Mouse (Mus musculus) 3134 (cell line): Measurements from ENCODE around the gene Zfp74.
"Not testable (repeated sequence)": the region's sequence is repeated elsewhere in the genome, so short reads cannot be mapped to it uniquely, and the experiment has no call there.

ENCODE experiments used
- DNase-seq: peaks from one replicate; pipeline ENCODE4 v3.0.0-alpha.2; 2011; ENCODE audit warnings: low spot score; ENCODE audit not compliant: insufficient read length; ENCODE audit errors: extremely low read depth

Gene Zfp74

DNA sequence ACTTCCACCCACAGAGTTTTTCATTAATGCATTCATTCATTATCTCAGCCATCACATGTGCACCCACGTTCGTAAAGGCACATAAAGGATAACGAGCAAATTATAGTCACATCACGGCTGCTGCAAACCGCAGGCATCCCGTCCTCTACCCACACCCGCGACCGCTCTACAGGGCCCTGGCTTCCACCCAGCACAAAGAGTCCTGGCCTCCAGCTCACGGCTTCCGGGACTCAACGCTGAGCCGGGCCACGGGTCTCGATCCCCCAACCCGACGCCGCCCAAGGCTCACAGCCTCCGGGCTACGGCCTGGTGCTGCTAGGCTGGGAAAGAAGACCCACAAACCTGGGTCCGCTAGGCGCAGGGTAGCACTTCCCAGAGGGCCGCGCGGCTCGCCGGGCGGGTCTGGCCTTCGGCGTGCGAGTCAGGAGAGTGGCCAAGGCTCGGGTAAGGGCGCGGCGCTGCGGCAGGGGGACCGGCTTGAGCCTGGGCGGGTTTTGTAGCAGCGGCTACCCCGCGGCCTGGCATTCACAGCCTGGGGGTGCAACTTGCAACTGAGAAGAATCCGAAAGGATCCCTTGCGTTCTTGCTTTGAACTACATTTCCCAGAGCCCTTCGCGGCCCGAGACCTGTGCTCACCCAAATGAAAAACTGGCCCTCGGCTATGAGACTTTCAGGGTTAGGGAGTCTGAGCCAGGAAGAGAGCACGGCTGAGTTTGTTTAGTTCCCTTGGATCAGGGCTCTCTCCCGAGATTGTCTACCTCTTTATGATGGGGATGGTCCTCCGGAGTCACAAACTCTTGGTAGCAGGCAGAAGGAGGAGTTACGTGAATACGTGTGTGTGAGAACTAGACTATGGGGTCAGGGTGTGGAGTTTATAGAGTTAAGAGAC is at the start of gene Zfp74:
Zfp74 (minus strand) TSS at position 577 of the 889 bp plus-strand sequence.
- DNase-seq = peak; percentile 87

- DNase-seq = no peak
Measured at GRCm38 (mm10) chr7:30000601-30001000, 46.7 kb upstream of the Zfp74 start.

GRCm38 (mm10) chr7:29995134-29995533 is 41.2 kb upstream of the Zfp74 start:
- no peak for DNase-seq

DNA sequence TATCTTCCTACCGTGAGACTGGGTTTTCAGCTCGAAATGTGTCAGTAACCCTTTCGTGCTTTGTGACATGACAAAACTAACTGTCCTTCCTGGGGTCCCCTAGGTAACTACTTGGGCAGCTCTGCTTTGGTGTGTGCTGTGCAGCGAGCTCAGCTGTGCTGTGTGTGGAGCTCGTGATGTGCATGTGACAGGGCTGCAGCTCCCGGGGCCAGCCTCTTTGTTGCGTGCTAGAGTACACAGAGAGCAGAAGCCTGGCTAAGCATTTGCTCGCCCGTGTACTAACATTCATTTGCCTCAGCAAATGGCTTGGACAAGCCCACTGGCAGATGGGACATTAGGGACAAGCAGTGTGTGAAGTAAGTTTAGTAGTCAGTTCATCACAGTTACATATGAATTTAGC is 39.5 kb upstream of the Zfp74 start:
- no peak for DNase-seq

DNA sequence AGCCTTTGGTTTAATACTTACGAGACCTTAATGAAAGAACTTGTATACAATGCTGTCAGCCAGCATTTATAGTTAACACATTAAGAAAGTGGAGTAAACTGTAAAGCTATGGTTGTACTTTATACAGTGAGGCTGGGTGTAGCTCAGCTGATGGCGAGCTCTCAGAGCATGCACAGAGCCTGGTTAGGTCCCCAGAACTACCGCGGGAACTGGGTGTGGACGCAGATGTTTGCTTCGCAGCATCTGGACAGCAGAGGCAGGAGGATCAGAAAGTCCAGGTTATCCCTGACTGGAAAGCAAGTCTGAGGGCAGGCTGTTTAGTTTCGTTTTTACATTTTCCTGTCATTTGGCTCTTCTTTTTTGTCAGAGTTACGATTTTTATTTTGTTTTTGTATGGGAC is 38.8 kb upstream of the Zfp74 start:
- DNase-seq = no peak

DNA sequence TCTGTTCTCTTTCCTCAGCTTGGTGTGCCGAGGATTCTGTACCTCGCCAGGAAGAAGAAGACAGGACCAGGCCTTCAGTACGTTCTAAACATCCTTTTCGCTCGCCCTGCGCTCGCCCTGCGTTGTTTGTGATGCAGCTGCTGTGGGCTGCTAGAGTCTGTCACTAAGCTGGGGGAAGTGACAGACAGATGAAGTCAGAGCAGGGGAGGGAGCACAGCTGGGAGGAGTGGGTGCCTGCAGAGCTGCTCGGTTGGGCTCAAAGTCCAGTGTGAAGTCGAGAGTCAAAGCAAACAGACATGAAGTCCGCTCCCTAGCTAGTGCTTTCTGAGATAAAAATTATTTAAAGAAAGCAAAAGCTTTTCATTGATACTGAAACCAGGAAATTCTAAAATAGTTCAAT is 35.1 kb upstream of the Zfp74 start:
- no peak for DNase-seq

- no peak for DNase-seq
Measured at GRCm38 (mm10) chr7:29987551-29987950, 33.7 kb upstream of the Zfp74 start.

- DNase-seq = no peak
Measured at GRCm38 (mm10) chr7:29986101-29986500, 32.2 kb upstream of the Zfp74 start.

DNA sequence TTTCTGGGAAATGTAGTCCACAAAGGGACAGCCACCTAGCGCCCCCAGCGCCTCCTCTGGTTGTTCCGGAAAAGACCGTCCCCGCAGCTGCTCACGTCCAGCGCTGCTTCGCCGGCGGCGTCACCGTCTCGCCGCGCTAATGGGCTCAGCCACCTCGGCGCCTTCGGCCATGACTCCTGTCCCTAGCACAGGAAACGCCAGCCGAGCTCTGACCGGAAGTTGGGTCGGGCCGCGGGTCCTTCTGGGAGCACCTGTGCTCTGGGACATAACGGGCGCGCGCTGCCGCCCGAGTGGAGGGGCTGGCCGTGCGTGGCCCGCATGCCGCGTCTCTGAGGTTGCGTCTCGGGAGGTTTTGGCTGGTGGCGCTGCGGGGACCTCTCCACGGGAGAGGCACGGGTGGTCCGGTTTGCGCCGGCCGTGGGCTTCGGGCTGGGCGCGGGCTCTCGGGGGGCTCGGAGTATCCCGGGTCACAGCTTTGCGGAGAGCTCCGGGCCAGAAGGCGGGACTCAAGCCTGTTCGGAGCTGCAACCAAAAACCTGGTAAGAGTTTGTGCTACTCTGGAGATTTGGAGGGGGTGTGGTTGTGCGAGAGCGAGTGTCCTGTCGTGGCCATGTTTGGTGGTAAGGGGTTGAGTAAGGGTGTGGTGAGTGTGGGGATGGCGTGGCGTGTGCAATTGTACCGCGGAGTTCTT is 29.9 kb upstream of the Zfp74 start, which contains the start of gene Zfp568:
Zfp568 (plus strand) TSS at position 266 of the 691 bp plus-strand sequence.
- DNase-seq = peak; percentile 98

DNA sequence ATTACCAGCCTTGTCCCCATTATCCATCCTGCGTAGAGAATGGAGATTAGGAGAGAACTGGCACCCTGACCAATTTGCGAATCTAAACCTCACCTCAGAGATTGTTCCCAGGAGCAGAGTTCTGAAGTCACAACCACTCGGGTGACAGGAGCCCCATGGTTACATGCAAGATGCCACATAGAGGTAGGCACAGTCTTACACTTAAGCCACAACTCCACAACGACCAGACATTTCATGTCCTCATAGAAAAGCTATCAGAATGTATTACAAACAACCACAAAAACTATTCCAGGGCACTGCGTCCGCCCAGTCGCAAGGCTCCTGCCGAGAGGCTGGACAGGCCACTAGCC is 29.4 kb upstream of the Zfp74 start:
- DNase-seq = no peak

GRCm38 (mm10) chr7:29982931-29983330 is 29.0 kb upstream of the Zfp74 start:
- DNase-seq = peak; percentile 11

- no peak for DNase-seq
Measured at GRCm38 (mm10) chr7:29982341-29982740, 28.5 kb upstream of the Zfp74 start.

- DNase-seq = no peak
Measured at GRCm38 (mm10) chr7:29981860-29982259, 28.0 kb upstream of the Zfp74 start.

DNA sequence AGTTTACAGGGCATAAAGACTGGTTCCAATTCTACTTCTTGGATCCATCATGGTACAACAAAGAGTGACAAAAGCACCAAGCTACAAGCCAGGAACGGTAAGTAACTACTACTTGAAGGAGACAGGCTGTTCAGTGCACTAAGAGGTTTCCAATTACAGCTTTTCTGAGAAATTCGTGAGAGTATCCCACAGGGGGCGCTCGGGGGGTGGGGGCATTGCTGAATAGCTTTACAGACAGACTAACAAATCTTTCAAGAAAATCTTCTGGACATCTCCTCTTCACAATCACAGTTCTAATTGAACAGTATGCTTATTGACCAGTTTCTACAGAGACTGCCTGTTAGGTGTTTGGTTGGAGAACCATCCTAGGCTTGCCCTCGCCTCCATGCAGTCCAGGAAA is 27.6 kb upstream of the Zfp74 start:
- DNase-seq = no peak

GRCm38 (mm10) chr7:29980761-29981160 is 26.9 kb upstream of the Zfp74 start:
- DNase-seq = no peak

GRCm38 (mm10) chr7:29970686-29971085 is 16.8 kb upstream of the Zfp74 start:
- DNase-seq = no peak

DNA sequence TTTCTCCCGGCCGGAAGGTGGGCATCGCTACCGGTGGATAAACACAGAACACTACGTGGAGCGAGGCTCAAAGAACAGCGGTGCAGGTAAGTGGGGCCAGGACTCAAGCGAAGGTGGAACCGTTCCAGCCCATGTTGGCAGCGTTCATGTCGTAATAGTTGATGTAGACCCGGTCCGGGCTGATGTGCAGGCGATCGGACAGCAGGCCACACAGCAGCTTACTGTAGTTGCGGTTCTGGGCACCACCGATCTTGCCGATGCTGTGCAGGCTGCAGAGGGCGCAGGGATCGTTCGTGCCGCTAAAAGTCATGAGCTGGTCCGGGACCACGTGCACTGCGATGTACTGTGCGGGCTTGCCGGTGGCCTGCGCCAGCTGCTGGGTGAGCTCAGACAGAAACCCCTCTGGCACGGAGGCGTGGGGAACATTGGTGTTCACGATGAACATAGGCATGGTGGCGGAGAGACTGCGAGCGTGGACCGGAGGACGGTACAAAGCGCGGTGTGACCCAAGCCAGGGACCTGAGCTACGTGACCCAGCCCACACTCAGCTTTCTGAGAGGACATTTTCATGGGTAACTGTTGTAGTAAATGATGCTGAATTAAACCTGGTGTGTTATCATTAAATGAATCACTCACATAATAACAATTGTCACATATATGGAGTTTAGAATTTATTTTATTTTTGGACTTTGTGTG is 11.4 kb upstream of the Zfp74 start:
- DNase-seq = not testable (repeated sequence)

DNA sequence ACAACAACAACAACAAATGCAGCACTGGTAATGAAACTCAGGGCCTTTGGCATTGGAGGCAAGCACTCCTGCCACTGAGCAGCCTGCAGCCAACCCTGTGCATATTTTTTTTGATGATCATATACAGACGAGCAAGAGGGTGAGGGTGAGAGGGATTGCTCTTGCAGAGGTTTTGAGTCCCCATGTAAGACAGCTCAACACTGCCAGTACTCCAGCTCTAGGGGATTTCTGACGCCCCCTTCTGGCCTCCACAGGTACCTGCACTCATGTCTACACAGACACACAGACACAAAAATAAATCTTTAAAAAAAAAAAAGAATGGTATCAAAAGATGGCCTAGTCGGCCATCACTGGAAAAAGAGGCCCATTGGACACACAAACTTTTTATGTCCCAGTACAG is 5.1 kb upstream of the Zfp74 start:
- DNase-seq = no peak

GRCm38 (mm10) chr7:29958125-29958724 is 4.3 kb upstream of the Zfp74 start:
- DNase-seq = no peak

DNA sequence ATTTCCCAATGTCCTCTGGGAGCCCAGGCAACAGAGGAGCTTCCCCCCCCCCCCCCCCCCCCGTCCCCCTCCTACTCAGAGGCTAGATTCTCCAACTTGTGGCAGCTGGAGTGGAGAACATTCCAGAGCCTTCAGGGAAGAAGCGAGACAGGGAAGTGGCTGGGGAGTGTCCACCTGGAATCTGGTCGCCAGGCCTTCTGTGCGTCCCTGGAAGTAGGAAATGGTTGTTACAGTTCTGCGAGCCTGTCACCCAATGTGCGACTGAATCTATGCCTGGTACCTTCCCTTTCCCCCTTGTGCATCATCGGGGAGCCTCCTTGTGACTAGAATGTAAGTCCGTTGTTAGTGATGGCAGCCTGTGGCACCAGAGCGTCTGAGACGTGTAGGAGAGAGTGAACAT is 2.4 kb upstream of the Zfp74 start:
- DNase-seq = no peak

DNA sequence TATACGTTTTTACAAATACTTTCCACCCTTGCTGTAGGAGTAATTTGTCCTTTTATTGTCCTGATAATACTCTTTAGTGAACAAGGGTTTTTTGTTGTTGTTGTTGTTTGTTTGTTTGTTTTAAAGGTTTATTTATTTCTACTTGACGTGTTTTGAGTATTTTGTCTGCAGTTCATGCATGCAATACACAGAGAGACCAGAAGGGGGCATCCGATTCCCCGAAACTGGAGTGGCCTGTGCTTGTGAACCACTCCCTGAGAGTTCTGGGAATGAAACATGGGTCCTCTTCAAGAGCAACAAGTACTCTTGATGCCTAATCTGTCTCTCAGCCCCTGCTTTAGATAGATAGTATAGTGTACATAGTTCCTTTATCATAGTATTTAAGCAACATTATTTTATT is 842 bp upstream of the Zfp74 start:
- DNase-seq = peak; percentile 17
